8 mouse cellular contexts compared by ENCODE assay signal in genomic region chr8:90000899-90001640, GRCm38 (mm10).
DNase-seq lines count a peak whose midpoint lies in the region.

No protein-coding gene starts in this region.

- DNase-seq in CD4-positive helper T cell, adult 2 months (ENCODE audit: low read depth, low spot score) = peak; percentile 9
- peak; percentile 89 for DNase-seq in adipocyte (ENCODE audit: low spot score)
- peak; percentile 91 to 92 for DNase-seq in cerebellum, postnatal 4 days (ENCODE audit: low spot score in 2 of 2)
- peak; percentile 70 to 75 for DNase-seq in gastrocnemius, postnatal 4 days (ENCODE audit: low spot score in 2 of 2)
- peak; percentile 69 for DNase-seq in layer of hippocampus, adult 9-10 months (ENCODE audit: low spot score)
- DNase-seq in lung, postnatal 4 days = peak; percentile 66 to 77
- DNase-seq in right cerebral cortex, postnatal 14 days = peak; percentile 82
- DNase-seq in yolk sac, embryonic 10.5 days (ENCODE audit: low spot score) = peak; percentile 53

Comparison
In these comparisons a context has a peak if more than half of its experiments do, and no peak if none do; other contexts are left out.
1. Peak in every context shown above with its lines: DNase-seq.
2. DNase-seq: peak in every context shown above with its lines; median percentile 92 in cerebellum, postnatal 4 days; 89 in adipocyte; 82 in right cerebral cortex, postnatal 14 days; 72 in gastrocnemius, postnatal 4 days; 72 in lung, postnatal 4 days; 69 in layer of hippocampus, adult 9-10 months; 53 in yolk sac, embryonic 10.5 days; 9 in CD4-positive helper T cell, adult 2 months.